Mouse (Mus musculus) forelimb bud, embryonic 11.5 days (tissue): ENCODE results near the gene Adamts17.

ENCODE experiments used
- DNase-seq: peaks from one replicate; pipeline ENCODE4 v3.0.0-alpha.2; 2012; ENCODE audit warnings: low read depth, low spot score

Gene Adamts17

GRCm38 (mm10) chr7:66846582-66846981 is 7.0 kb downstream of the Adamts17 start:
- DNase-seq = no peak

GRCm38 (mm10) chr7:66847299-66847698 is 7.8 kb downstream of the Adamts17 start:
- DNase-seq = no peak

GRCm38 (mm10) chr7:66849316-66849715 is 9.8 kb downstream of the Adamts17 start:
- DNase-seq = no peak

GRCm38 (mm10) chr7:66852164-66852563 is 12.6 kb downstream of the Adamts17 start:
- no peak for DNase-seq

- no peak for DNase-seq
Measured at GRCm38 (mm10) chr7:66857610-66858009, 18.1 kb downstream of the Adamts17 start.

GRCm38 (mm10) chr7:66858247-66859075 is 18.9 kb downstream of the Adamts17 start:
- no peak for DNase-seq

GRCm38 (mm10) chr7:66859220-66859619 is 19.7 kb downstream of the Adamts17 start:
- DNase-seq = no peak

GRCm38 (mm10) chr7:66866944-66867718 is 27.6 kb downstream of the Adamts17 start:
- DNase-seq = no peak

GRCm38 (mm10) chr7:66867719-66868501 is 28.4 kb downstream of the Adamts17 start:
- peak; percentile 35 for DNase-seq

GRCm38 (mm10) chr7:66871520-66871919 is 32.0 kb downstream of the Adamts17 start:
- DNase-seq = no peak

- DNase-seq = no peak
Measured at GRCm38 (mm10) chr7:66871940-66872511, 32.5 kb downstream of the Adamts17 start.

- DNase-seq = no peak
Measured at GRCm38 (mm10) chr7:66873235-66873634, 33.7 kb downstream of the Adamts17 start.

GRCm38 (mm10) chr7:66891431-66891830 is 51.9 kb downstream of the Adamts17 start:
- DNase-seq = no peak

GRCm38 (mm10) chr7:66892096-66892495 is 52.6 kb downstream of the Adamts17 start:
- DNase-seq = no peak

GRCm38 (mm10) chr7:66902376-66902775 is 62.8 kb downstream of the Adamts17 start:
- DNase-seq = no peak

GRCm38 (mm10) chr7:66903014-66903413 is 63.5 kb downstream of the Adamts17 start:
- DNase-seq = no peak

- DNase-seq = no peak
Measured at GRCm38 (mm10) chr7:66905941-66906340, 66.4 kb downstream of the Adamts17 start.

GRCm38 (mm10) chr7:66912866-66913265 is 73.3 kb downstream of the Adamts17 start:
- peak; percentile 13 for DNase-seq

- no peak for DNase-seq
Measured at GRCm38 (mm10) chr7:66923595-66923994, 84.1 kb downstream of the Adamts17 start.

- no peak for DNase-seq
Measured at GRCm38 (mm10) chr7:66924104-66924503, 84.6 kb downstream of the Adamts17 start.

GRCm38 (mm10) chr7:66929263-66929662 is 89.7 kb downstream of the Adamts17 start:
- no peak for DNase-seq

- no peak for DNase-seq
Measured at GRCm38 (mm10) chr7:66931291-66931690, 91.8 kb downstream of the Adamts17 start.
